Mouse (Mus musculus): Measurements from ENCODE around the gene Xrcc4. TPM values are rescaled to one million over a fixed set of nuclear protein-coding genes. Genes with fewer than 3 reads are reported as not detected.

Gene Xrcc4
- polyA plus RNA-seq (2015; fragmentation: Nextera tagmentation; extraction: Ambion mirVana), result 9.5 and 13.7 TPM in 2 replicates

DNA sequence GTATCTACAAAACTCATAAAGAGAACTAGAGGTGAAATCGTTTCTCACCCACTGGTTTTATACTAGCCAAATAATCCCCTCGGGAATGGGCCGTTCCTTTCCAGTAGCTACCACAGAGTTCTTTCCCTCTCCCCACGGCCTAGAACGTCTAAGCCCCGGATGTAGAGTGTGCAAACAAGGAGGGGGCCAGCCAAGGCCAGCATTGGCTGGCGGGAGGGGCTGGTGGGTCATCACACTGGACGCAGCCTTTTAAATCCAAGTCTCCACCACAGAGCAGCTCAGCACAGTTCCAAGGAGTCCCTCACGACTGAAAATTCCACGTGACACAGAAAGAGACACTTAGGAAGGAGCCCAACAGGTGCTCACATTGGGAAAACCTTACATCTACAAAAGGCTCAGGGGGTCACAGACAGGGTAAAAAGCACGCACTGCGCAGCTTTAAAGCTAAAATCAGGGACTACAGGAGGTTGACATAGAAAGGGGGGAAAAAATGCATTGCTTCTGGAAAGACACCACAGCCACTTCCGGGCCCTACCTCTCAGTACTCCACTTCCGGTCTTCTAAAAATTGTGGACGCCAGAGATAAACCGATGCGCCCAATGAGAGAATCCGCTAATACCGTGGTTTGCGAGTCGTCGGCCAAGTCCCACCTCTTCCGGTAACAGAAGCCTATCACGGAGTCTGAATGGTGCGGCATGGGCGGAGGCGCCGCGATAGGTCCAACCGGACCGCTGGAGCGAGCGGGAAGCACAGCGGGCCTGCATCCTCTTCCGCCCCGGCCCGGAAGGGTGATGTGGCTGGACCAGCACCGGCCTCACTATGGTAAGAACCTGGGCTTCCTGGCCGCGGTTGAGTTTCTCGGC lies at the start of gene Xrcc4, which contains the start of gene Tmem167:
Xrcc4 (minus strand) TSS at position 647 of the 863 bp plus-strand sequence.
Tmem167 (plus strand) TSS at position 162 of the 863 bp plus-strand sequence.

DNA sequence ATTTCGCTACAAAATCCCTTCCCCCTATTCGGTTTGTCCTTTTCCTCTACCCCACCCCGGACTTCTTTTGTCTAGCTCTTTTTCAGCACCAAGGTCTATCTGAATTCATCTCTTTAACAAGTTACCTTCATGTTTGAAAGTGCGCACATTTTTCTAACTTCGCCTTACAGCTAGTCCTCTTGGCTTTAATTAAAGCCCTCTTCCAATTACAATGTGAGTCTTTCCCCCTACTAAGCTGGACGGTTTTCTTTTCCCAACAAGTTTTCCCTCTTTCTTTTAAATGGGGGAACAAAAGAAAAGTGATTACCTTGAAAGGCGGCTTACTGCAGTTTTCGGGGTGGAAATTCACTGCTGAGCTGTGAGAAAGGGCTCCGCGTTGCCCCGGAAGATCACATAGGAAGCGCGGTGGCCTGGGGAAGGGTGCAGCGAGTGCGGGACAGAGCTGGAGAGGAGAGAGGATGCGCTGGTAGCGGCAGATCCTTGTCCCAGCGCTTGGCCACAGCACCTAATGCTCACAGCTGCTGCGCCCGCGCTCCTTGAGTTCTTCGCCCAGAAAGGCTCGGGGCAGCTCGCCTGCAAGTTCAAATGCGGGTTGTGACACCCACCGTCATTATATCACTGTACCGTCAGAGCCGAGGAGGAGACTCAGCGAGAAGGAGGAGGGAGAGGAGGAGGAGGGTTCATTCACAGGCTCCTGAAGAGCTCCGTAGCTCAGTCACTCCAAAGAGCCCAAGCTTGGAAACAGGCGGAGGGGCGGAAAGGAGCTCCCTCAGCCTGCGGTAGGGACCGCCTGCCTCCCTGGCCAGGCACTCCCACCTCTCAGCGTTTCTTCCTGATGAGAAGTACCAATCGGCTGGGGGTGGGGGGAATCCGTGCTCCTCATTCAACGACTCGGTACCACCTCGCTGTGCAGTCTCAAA lies 347.4 kb downstream of the Xrcc4 start, which contains the start of gene Vcan:
Vcan (minus strand) TSS at position 744 of the 920 bp plus-strand sequence.

Other genes with a start within 250 kb of the Xrcc4 start
- 54.2 and 58.3 TPM in 2 replicates for gene Tmem167, start 485 bp downstream of the Xrcc4 start, polyA plus RNA-seq (2015; fragmentation: Nextera tagmentation; extraction: Ambion mirVana)

Measured in urinary bladder, postnatal 0 days (tissue).